8 mouse cellular contexts compared by ENCODE assay signal in the genomic region with DNA sequence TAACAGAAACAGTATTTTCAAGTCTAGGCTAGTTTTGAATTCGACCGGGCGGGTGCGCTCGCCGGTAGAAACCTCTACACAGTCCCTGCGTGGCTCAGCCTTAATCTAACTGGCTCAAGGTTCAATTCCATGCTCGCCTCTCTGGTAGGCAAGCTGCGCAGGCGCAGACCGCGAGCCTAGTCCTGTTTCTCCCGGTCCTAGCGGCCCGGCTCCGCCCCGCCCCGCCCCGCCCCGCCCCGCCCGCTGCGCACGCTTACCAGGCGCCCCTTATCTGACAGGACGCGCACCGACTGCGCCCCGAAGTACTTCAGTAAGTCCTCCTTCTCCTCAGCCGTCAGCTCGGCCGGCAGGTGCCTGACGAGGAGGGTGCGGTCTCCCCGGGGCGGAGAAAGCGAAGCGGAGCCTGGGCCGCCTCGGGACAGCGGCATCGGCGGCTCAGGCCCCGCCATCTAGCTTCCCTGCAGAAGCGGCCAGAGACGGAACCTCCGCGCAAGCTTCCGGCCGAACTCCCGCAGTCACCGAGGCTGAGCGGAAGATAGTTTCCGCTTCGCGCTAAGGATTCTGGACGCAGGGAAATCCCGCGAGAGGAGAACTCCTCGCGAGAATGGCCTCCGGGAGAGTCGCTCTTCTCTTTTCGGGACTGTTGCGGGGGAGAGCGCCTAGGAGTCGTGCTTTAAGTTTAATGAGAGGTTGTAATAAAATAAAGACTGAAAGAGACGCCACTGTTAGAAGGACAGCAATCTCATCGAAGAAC. TPM values are rescaled to one million over a fixed set of nuclear protein-coding genes. Genes with fewer than 3 reads are reported as not detected.
DNase-seq lines count a peak whose midpoint lies in the region; ATAC-seq and TF ChIP-seq lines count a peak whose summit lies in the region.

Gene Rnpc3, minus strand, starts transcription at position 544 of the 754 bp plus-strand sequence.

- H3K27me3 ChIP-seq in ES-Bruce4 (ENCODE audit: control insufficient read depth, insufficient read depth, low read length, poor library complexity, severe bottlenecking), result no peaks in the 10 kb centered on the region
- no peaks in the 10 kb centered on the region for H3K27me3 ChIP-seq in forebrain, embryonic 13.5 days
- no peaks in the 10 kb centered on the region for H3K27me3 ChIP-seq in liver, postnatal 0 days (ENCODE audit: insufficient read depth, low read length)
- H3K27me3 ChIP-seq in neural tube, embryonic 14.5 days (ENCODE audit: control insufficient read depth, insufficient read depth, low read length), result no peaks in the 10 kb centered on the region

- H3K27ac ChIP-seq in ES-Bruce4 (ENCODE audit: insufficient read depth, low read length), result peak within 1 kb of the TSS; percentile 96
- H3K27ac ChIP-seq in forebrain, embryonic 13.5 days, result peak within 1 kb of the TSS; percentile 99
- H3K27ac ChIP-seq in liver, postnatal 0 days (ENCODE audit: low read depth), result peak within 1 kb of the TSS; percentile 99
- peak within 1 kb of the TSS; percentile 100 for H3K27ac ChIP-seq in neural tube, embryonic 14.5 days (ENCODE audit: low read depth, low read length)

- peak; percentile 97 for ATAC-seq in cerebellum, adult (ENCODE audit: insufficient number of reproducible peaks, low FRiP score, low TSS enrichment)
- peak; percentile 98 for ATAC-seq in forebrain, embryonic 13.5 days
- ATAC-seq in liver, postnatal 0 days, result peak; percentile 96
- peak; percentile 98 for ATAC-seq in neural tube, embryonic 14.5 days (ENCODE audit: low read depth)

- DNase-seq in heart, postnatal 10 days, result peak; percentile 97 to 98
- peak; percentile 98 for DNase-seq in large intestine, adult 2 months (ENCODE audit: low read depth, low spot score)
- DNase-seq in liver, postnatal 0 days, result peak; percentile 97
- DNase-seq in testis, postnatal 10 days (ENCODE audit: low spot score), result peak; percentile 97

- no peak for TF ChIP-seq CTCF in ES-Bruce4 (IDR thresholded peaks at IDR 0.05; ENCODE audit: low read depth, low read length)
- TF ChIP-seq CTCF in liver, postnatal 0 days (IDR thresholded peaks at IDR 0.05; ENCODE audit: low read depth), result peak; percentile 22; the same call in 1 of the 2 replicates

- H3K9ac ChIP-seq in ES-Bruce4 (ENCODE audit: low read depth, poor library complexity, severe bottlenecking), result peak within 1 kb of the TSS; percentile 82
- peak within 1 kb of the TSS; percentile 90 for H3K9ac ChIP-seq in forebrain, embryonic 13.5 days
- peak within 1 kb of the TSS; percentile 78 for H3K9ac ChIP-seq in liver, postnatal 0 days (replicated peaks)
- H3K9ac ChIP-seq in neural tube, embryonic 14.5 days (replicated peaks; ENCODE audit: low read depth, low read length), result peak within 1 kb of the TSS; percentile 85

- H3K36me3 ChIP-seq in ES-Bruce4 (ENCODE audit: control insufficient read depth, insufficient read depth, low read length, poor library complexity, severe bottlenecking), result no peaks in the 10 kb centered on the region; the same call in 1 of the 2 replicates
- peaks cover 8% of the 10 kb centered on the region; the same call in 1 of the 2 replicates for H3K36me3 ChIP-seq in forebrain, embryonic 13.5 days (ENCODE audit: poor library complexity, severe bottlenecking)
- peaks cover 18% of the 10 kb centered on the region for H3K36me3 ChIP-seq in liver, postnatal 0 days (replicated peaks; ENCODE audit: insufficient read depth, low read length)
- H3K36me3 ChIP-seq in neural tube, embryonic 14.5 days (ENCODE audit: control insufficient read depth, insufficient read depth, low read length), result 0 out of 2 replicates have a peak, but pooled peaks cover 3% of the 10 kb centered on the region

- no peak for TF ChIP-seq EP300 in ES-Bruce4 (IDR thresholded peaks at IDR 0.05; ENCODE audit: insufficient read depth, low read depth, low read length)
- peak; percentile 88 for TF ChIP-seq EP300 in liver, postnatal 0 days (IDR thresholded peaks at IDR 0.05; ENCODE audit: low read depth)

- no peaks in the 10 kb centered on the region for H3K9me3 ChIP-seq in ES-Bruce4 (replicated peaks; ENCODE audit: control insufficient read depth, insufficient read depth, low read length, poor library complexity, severe bottlenecking)
- H3K9me3 ChIP-seq in forebrain, embryonic 13.5 days (replicated peaks), result no peaks in the 10 kb centered on the region
- no peaks in the 10 kb centered on the region for H3K9me3 ChIP-seq in liver, postnatal 0 days (ENCODE audit: low read length)
- no peaks in the 10 kb centered on the region for H3K9me3 ChIP-seq in neural tube, embryonic 14.5 days (ENCODE audit: control insufficient read depth, low read length)

- H3K4me3 ChIP-seq in ES-Bruce4 (ENCODE audit: low read depth, low read length), result peak within 1 kb of the TSS; percentile 92
- peak within 1 kb of the TSS; percentile 71 for H3K4me3 ChIP-seq in forebrain, embryonic 13.5 days
- H3K4me3 ChIP-seq in liver, postnatal 0 days (ENCODE audit: low read depth, low read length), result peak within 1 kb of the TSS; percentile 80
- H3K4me3 ChIP-seq in neural tube, embryonic 14.5 days (ENCODE audit: low read depth, low read length), result peak within 1 kb of the TSS; percentile 76

- H3K4me1 ChIP-seq in ES-Bruce4 (ENCODE audit: control insufficient read depth, insufficient read depth, low read length), result no peaks in the 10 kb centered on the region
- H3K4me1 ChIP-seq in forebrain, embryonic 13.5 days, result peaks cover 11% of the 10 kb centered on the region
- peaks cover 14% of the 10 kb centered on the region for H3K4me1 ChIP-seq in liver, postnatal 0 days (ENCODE audit: insufficient read depth)
- peaks cover 5% of the 10 kb centered on the region; the same call in 1 of the 2 replicates for H3K4me1 ChIP-seq in neural tube, embryonic 14.5 days (ENCODE audit: control insufficient read depth, insufficient read depth, low read length)

- intact Hi-C loops in heart, postnatal 10 days (cut with DNase I), result no loop called here

- WGBS in forebrain, embryonic 13.5 days, result under 1% methylated on average over 67 of the region's 70 CpGs
- under 1% methylated on average over 69 of the region's 70 CpGs for WGBS in large intestine, adult 2 months
- under 1% methylated on average over 70 of the region's 70 CpGs for WGBS in liver, postnatal 0 days (ENCODE audit: insufficient replicate concordance)
- WGBS in neural tube, embryonic 14.5 days, result under 1% methylated on average over 70 of the region's 70 CpGs

- H3K4me2 ChIP-seq in forebrain, embryonic 13.5 days, result peak within 1 kb of the TSS; percentile 75
- H3K4me2 ChIP-seq in liver, postnatal 0 days (ENCODE audit: low read depth, low read length), result peak within 1 kb of the TSS; percentile 84
- H3K4me2 ChIP-seq in neural tube, embryonic 14.5 days (ENCODE audit: low read depth, low read length), result peak within 1 kb of the TSS; percentile 81

- TF ChIP-seq POLR2A in ES-Bruce4 (IDR thresholded peaks at IDR 0.05; ENCODE audit: insufficient read depth, low read length), result peak; percentile 70

RNA-seq across cellular contexts. Expression of gene Rnpc3, which starts in this region (rescaled TPM):
- 39.9 and 44.6 TPM in 2 replicates for polyA plus RNA-seq in ES-Bruce4 (2011; ENCODE audit: insufficient read depth, insufficient read length, low read depth, missing spikeins)
- polyA plus RNA-seq in forebrain, embryonic 13.5 days (2015; fragmentation: Nextera tagmentation; extraction: Ambion mirVana), result 50.7 and 54.5 TPM in 2 replicates
- 10 to 100 TPM; 15.4 to 15.7 TPM for total RNA-seq in heart, postnatal 10 days (2021)
- polyA plus RNA-seq in large intestine, adult 2 months (2012; rRNA removed), result 3.9 and 5.8 TPM in 2 replicates
- polyA plus RNA-seq in liver, postnatal 0 days (2015; fragmentation: Nextera tagmentation; extraction: Ambion mirVana), result 15.7 and 16.9 TPM in 2 replicates
- polyA plus RNA-seq in neural tube, embryonic 14.5 days (2014; fragmentation: Nextera tagmentation; extraction: Ambion mirVana), result 61.5 and 70.8 TPM in 2 replicates

Comparison
In these comparisons a context has a peak if more than half of its experiments do, and no peak if none do; other contexts are left out.
1. Peak in every context shown above with its lines: DNase-seq, ATAC-seq, H3K4me3 ChIP-seq and H3K27ac ChIP-seq.